19 mouse cellular contexts compared by ENCODE assay signal in genomic region chr14:109985026-109985425, GRCm38 (mm10).
"Had no signal": no experiment of that assay in that cellular context is flagged by ENCODE, and none has a peak within 500 bp of the region (broad histone marks: within the 10 kb centered on the region; RNA-seq: fewer than 3 reads in every experiment).

No protein-coding gene starts in this region.

- H3K27me3 ChIP-seq: kidney, embryonic 15.5 days; limb, embryonic 12.5 days; limb, embryonic 15.5 days; midbrain, embryonic 13.5 days had no signal

- DNase-seq: kidney, adult 11 months; kidney, adult 8-10 months; kidney, postnatal 10 days; kidney, postnatal 36 days; left cerebral cortex, postnatal 4 days; liver, postnatal 0 days; lung, embryonic 14.5 days; thymus, adult 2 months; thymus, postnatal 14 days; thymus, postnatal 4 days had no signal

- H3K27ac ChIP-seq: kidney, embryonic 15.5 days; limb, embryonic 12.5 days; limb, embryonic 15.5 days; liver, embryonic 14.5 days; macrophage; midbrain, embryonic 13.5 days; stomach, postnatal 0 days had no signal

- H3K4me2 ChIP-seq: kidney, embryonic 15.5 days; limb, embryonic 12.5 days; limb, embryonic 15.5 days; liver, embryonic 11.5 days; lung, embryonic 14.5 days; midbrain, embryonic 13.5 days had no signal

- ATAC-seq: liver, postnatal 0 days; lung, postnatal 0 days; midbrain, embryonic 13.5 days had no signal

- H3K4me1 ChIP-seq: kidney, embryonic 15.5 days; limb, embryonic 12.5 days; limb, embryonic 15.5 days; midbrain, embryonic 13.5 days had no signal

- H3K9me3 ChIP-seq: kidney, embryonic 15.5 days; limb, embryonic 12.5 days; limb, embryonic 15.5 days; midbrain, embryonic 13.5 days had no signal

- H3K4me3 ChIP-seq: kidney, embryonic 15.5 days; limb, embryonic 12.5 days; limb, embryonic 15.5 days; midbrain, embryonic 13.5 days had no signal

- H3K36me3 ChIP-seq: kidney, embryonic 15.5 days; limb, embryonic 12.5 days; limb, embryonic 15.5 days; midbrain, embryonic 13.5 days had no signal

- H3K9ac ChIP-seq: kidney, embryonic 15.5 days; limb, embryonic 12.5 days; limb, embryonic 15.5 days; liver, embryonic 14.5 days; liver, postnatal 0 days; lung, embryonic 14.5 days; midbrain, embryonic 13.5 days had no signal
